Mouse (Mus musculus) midbrain, embryonic 16.5 days (tissue): ENCODE data around the gene Zdhhc22. TPM values are rescaled to one million over a fixed set of nuclear protein-coding genes. Genes with fewer than 3 reads are reported as not detected.

ENCODE experiments used
- ATAC-seq: fragments of 200-750 bp; cut with Nextera tagmentation; 2 replicates; pipeline ENCODE4 v1.8.0; 2017; ENCODE audit warnings: moderate TSS enrichment
- H3K27ac ChIP-seq: fragments of 300-500 bp; sonication (generic); 2 replicates; pipeline ENCODE4 v1.5.1; 2014; ENCODE audit warnings: mild to moderate bottlenecking, low read length, mixed read lengths
- H3K27me3 ChIP-seq: fragments of 300-500 bp; sonication (generic); 2 replicates; pipeline ENCODE4 v1.6.1; 2014; ENCODE audit warnings: low read depth, low read length, mixed read lengths; ENCODE audit not compliant: control insufficient read depth, insufficient read depth
- H3K36me3 ChIP-seq: fragments of 300-500 bp; sonication (generic); 2 replicates; pipeline ENCODE4 v1.6.1; 2014; ENCODE audit warnings: mild to moderate bottlenecking, low read length, moderate library complexity, mixed read lengths; ENCODE audit not compliant: control insufficient read depth, insufficient read depth
- H3K4me1 ChIP-seq: fragments of 300-500 bp; sonication (generic); 2 replicates; pipeline ENCODE4 v1.6.1; 2014; ENCODE audit warnings: mild to moderate bottlenecking, low read length, mixed read lengths; ENCODE audit not compliant: control insufficient read depth, insufficient read depth
- H3K4me2 ChIP-seq: fragments of 300-500 bp; sonication (generic); 2 replicates; pipeline ENCODE4 v1.6.1; 2014; ENCODE audit warnings: mild to moderate bottlenecking, low read length, mixed read lengths
- H3K4me3 ChIP-seq: fragments of 300-500 bp; sonication (generic); 2 replicates; pipeline ENCODE4 v1.5.1; 2014; ENCODE audit warnings: low read depth, mild to moderate bottlenecking, low read length, moderate library complexity, mixed read lengths
- H3K9ac ChIP-seq: fragments of 300-500 bp; sonication (generic); 2 replicates; pipeline ENCODE4 v1.6.1; 2014; ENCODE audit warnings: low read depth, low read length, mixed read lengths
- H3K9me3 ChIP-seq: fragments of 300-500 bp; sonication (generic); replicated peaks from 2 replicates; pipeline ENCODE4 v1.6.1; 2014; ENCODE audit warnings: mild to moderate bottlenecking, low read length, mixed read lengths; ENCODE audit not compliant: control insufficient read depth, poor library complexity, severe bottlenecking
- WGBS: fragments of 180-500 bp; shearing (Covaris S2); extraction: QIAGEN DNeasy Blood & Tissue Kit; methylation state at CpG from one replicate; pipeline ENCODE4 v1.1.7; 2014; 5-methylcytosine and 5-hydroxymethylcytosine counted together
- polyA plus RNA-seq: library from polyadenylated mRNA; unstranded; fragments of >200 nt; fragmentation: Nextera tagmentation; extraction: Ambion mirVana; gene quantifications from 2 replicates; pipeline ENCODE4 v1.2.1, GENCODE M21; 2015

Zdhhc22 gene
- polyA plus RNA-seq, 1 experiment from 2014 or later: 28.1 TPM

DNA sequence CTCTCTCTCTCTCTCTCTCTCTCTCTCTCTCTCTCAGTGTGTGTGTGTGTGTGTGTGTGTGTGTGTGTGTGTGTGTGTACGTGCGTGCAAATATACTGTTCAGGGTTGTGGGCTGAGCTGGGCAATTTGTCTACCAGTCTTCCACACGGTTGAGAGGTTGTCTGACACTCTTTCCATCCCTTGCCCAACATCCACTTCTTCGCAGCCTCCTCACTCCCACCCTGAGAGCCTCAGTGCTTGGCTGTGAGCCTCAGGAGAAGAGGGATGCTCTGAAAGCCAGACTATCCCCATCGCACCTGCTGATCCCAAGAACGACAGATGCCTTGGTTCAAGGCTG is 10.6 kb upstream of the Zdhhc22 start:
- no peak overlapping the region for H3K4me2 ChIP-seq
- H3K4me3 ChIP-seq: no peak overlapping the region
- H3K9ac ChIP-seq: no peak overlapping the region
- 39% methylated on average over 6 of the region's 6 CpGs for WGBS
- H3K36me3 ChIP-seq: no peaks in the 10 kb centered on the region
- H3K4me1 ChIP-seq: peaks cover 15% of the 10 kb centered on the region
- ATAC-seq: peak; percentile 37; the same call in 1 of the 2 replicates
- no peaks in the 10 kb centered on the region for H3K27me3 ChIP-seq
- no peaks in the 10 kb centered on the region for H3K9me3 ChIP-seq
- no peak overlapping the region for H3K27ac ChIP-seq

DNA sequence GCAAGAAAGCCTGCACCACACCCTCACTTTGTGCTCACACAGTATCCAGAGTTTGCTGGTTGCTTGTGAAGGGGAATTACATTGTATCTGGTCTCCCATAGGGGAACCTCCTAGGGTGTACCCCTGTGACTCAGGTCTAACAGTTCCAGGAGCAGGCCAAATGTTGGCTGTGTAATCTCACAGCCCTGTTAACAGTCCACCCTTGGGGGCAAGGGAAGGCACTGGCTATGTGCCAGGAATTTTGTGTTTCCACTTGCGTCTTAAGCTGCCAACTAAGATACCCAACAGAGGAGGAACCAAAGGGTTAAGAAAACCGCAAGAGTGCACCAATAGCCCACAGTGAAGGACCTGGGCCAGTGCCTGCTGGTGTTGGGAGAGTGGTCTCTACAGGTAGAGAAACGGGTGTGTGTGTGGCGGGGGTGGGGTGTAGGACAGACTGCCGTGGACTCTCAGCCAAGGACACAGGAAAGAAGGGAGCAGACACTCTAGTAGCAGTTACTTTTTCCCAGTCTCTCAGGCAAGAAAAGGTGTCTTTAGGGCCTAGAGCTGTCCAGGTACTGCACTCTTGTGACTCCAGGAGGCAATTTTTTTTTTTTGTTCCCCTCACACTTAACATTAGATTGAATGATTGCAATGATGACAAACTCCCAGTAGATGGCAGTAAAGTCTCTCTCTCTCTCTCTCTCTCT is 10.1 kb upstream of the Zdhhc22 start:
- H3K36me3 ChIP-seq: no peaks in the 10 kb centered on the region
- 64% methylated on average over 5 of the region's 5 CpGs for WGBS
- H3K27me3 ChIP-seq: no peaks in the 10 kb centered on the region
- H3K9ac ChIP-seq: no peak overlapping the region
- ATAC-seq: no peak
- H3K4me2 ChIP-seq: no peak overlapping the region
- H3K27ac ChIP-seq: no peak overlapping the region
- no peaks in the 10 kb centered on the region for H3K9me3 ChIP-seq
- H3K4me1 ChIP-seq: peaks cover 15% of the 10 kb centered on the region
- no peak overlapping the region for H3K4me3 ChIP-seq

GRCm38 (mm10) chr12:86999283-86999820 is 9.1 kb upstream of the Zdhhc22 start:
- Histone ChIP-seq H3K4me2 (no peak overlapping the region), H3K4me1 (peaks cover 9% of the 10 kb centered on the region), H3K9ac (no peak overlapping the region), H3K9me3 (no peaks in the 10 kb centered on the region), H3K4me3 (no peak overlapping the region), H3K27ac (no peak overlapping the region), H3K36me3 (no peaks in the 10 kb centered on the region), H3K27me3 (no peaks in the 10 kb centered on the region)
- no peak for ATAC-seq
- 73% methylated on average over 10 of the region's 10 CpGs for WGBS

GRCm38 (mm10) chr12:86998699-86999098 is 8.5 kb upstream of the Zdhhc22 start:
- 92% methylated on average over 4 of the region's 4 CpGs for WGBS

DNA sequence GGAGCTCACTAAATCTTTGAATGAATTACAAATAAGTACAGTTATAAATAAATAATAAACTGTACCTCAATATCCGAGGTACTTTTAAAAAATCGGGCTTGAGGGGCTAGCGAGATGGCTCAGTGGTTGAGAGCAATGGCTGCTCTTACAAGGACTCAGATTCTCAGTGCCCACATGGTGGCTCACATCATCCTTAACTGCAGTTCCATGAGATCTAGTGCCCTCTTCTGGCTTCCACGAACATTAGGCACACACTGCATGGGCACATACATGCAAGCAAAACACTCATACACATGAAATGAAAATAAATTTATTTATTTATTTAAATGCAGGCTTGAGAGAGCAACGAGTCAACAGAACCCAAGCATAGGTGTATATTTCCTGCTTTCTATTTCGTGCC is 5.7 kb upstream of the Zdhhc22 start:
- ATAC-seq: no peak
- 76% methylated on average over 6 of the region's 6 CpGs for WGBS
- H3K36me3 ChIP-seq: no peaks in the 10 kb centered on the region
- H3K27ac ChIP-seq: no peak overlapping the region
- no peak overlapping the region for H3K4me2 ChIP-seq
- H3K4me1 ChIP-seq: peaks cover 20% of the 10 kb centered on the region
- no peaks in the 10 kb centered on the region for H3K27me3 ChIP-seq
- H3K9me3 ChIP-seq: no peaks in the 10 kb centered on the region
- no peak overlapping the region for H3K4me3 ChIP-seq
- H3K9ac ChIP-seq: no peak overlapping the region

More at GRCm38 (mm10) chr12:86998699-86999098, 8.5 kb upstream of the Zdhhc22 start:
- Histone ChIP-seq H3K27me3 (no peaks in the 10 kb centered on the region), H3K27ac (no peak overlapping the region), H3K36me3 (no peaks in the 10 kb centered on the region), H3K9me3 (no peaks in the 10 kb centered on the region), H3K9ac (no peak overlapping the region), H3K4me1 (peaks cover 9% of the 10 kb centered on the region), H3K4me3 (no peak overlapping the region), H3K4me2 (no peak overlapping the region)
- no peak for ATAC-seq

DNA sequence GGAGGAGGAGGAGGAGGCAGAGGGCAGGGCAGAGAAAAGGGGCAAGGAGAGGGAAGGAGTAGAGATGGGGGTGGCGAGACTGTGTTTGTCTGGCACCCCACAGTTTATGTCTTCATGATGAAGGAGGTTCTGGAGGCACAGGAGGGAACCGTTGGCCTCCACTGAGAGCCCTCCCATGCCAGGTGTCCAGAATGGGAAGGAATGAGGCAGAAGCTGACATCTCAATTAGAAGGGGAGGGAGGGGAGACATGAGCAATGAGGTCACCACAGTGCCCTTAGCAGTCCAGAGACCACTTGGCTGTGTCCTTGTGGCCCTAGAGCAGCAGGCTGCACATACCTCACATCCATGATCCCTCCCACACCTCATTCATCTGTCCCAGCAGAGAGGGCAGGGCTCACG is 4.5 kb upstream of the Zdhhc22 start:
- no peaks in the 10 kb centered on the region for H3K27me3 ChIP-seq
- no peaks in the 10 kb centered on the region for H3K36me3 ChIP-seq

DNA sequence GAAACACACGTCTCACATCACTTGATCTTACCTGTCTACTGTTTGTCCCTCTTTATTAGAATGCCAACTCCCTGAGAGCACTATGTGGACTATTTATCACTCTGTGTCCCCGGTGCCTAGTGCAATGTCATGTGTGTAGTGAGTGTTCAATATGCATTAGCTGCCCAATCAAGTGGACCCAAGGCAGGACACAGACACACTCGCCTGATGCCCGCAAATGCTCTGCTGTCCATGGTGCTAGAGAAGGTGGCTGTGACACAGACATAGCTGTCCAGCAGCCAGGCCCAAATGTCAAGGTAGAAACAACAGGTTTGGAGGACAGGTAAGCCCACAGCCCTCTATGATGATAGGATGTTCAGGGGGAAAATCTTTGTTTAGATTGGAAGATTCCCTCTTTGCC is 3.9 kb upstream of the Zdhhc22 start:
- no peak overlapping the region for H3K27ac ChIP-seq
- no peaks in the 10 kb centered on the region for H3K36me3 ChIP-seq
- no peaks in the 10 kb centered on the region for H3K9me3 ChIP-seq
- peaks cover 20% of the 10 kb centered on the region for H3K4me1 ChIP-seq
- WGBS: 38% methylated on average over 4 of the region's 4 CpGs
- H3K27me3 ChIP-seq: no peaks in the 10 kb centered on the region
- H3K4me2 ChIP-seq: no peak overlapping the region
- no peak overlapping the region for H3K9ac ChIP-seq
- no peak for ATAC-seq
- H3K4me3 ChIP-seq: no peak overlapping the region

More for the DNA sequence above, 4.5 kb upstream of the Zdhhc22 start:
- peaks cover 14% of the 10 kb centered on the region for H3K4me1 ChIP-seq
- H3K4me3 ChIP-seq: no peak overlapping the region
- H3K27ac ChIP-seq: no peak overlapping the region
- 34% methylated on average over 3 of the region's 3 CpGs for WGBS
- no peak overlapping the region for H3K4me2 ChIP-seq
- no peak overlapping the region for H3K9ac ChIP-seq
- ATAC-seq: no peak
- H3K9me3 ChIP-seq: no peaks in the 10 kb centered on the region

DNA sequence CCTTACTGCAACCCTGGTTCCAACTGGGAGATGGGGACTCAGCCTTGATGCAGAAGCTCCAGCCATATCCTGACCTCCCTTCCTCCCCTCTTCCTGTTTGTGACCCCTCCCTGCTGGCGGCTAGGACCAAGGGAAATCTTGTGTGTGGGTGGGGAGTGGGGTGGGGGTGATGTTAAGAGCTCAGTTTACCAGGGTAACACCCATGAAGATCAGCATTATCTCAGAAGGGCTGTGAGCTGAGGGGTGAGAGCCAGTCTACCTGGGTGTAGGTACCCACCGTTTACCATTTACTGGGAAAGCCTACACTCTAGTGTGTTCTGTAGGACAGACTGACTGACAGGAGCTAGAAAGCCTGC is 503 bp upstream of the Zdhhc22 start:
- Histone ChIP-seq H3K9ac (peak overlapping the region; percentile 77), H3K4me3 (peak overlapping the region; percentile 62), H3K4me1 (peaks cover 28% of the 10 kb centered on the region), H3K36me3 (no peaks in the 10 kb centered on the region), H3K27ac (peak overlapping the region; percentile 79; the same call in 1 of the 2 replicates), H3K27me3 (peaks cover 15% of the 10 kb centered on the region), H3K4me2 (peak overlapping the region; percentile 87), H3K9me3 (no peaks in the 10 kb centered on the region)
- 45% methylated on average over 2 of the region's 2 CpGs for WGBS
- ATAC-seq: peak; percentile 16

GRCm38 (mm10) chr12:86989378-86989777 is 852 bp downstream of the Zdhhc22 start:
- Histone ChIP-seq H3K27me3 (peaks cover 15% of the 10 kb centered on the region), H3K9me3 (no peaks in the 10 kb centered on the region), H3K27ac (no peak overlapping the region; the same call in 1 of the 2 replicates), H3K9ac (peak overlapping the region; percentile 77), H3K4me2 (peak overlapping the region; percentile 87), H3K36me3 (no peaks in the 10 kb centered on the region), H3K4me3 (peak overlapping the region; percentile 62), H3K4me1 (peaks cover 29% of the 10 kb centered on the region)
- WGBS: 5% methylated on average over 15 of the region's 15 CpGs
- 0 out of 2 replicates have a peak, but pooled peaks have one; percentile 22 for ATAC-seq
